Mouse (Mus musculus) ES-E14 (cell line): ENCODE data around the gene Prkcz.

Experiments used
- CHD2 ChIP-seq: IDR thresholded peaks from 2 replicates; pipeline ENCODE4 v1.6.1; 2014; ENCODE audit warnings: mild to moderate bottlenecking, low read depth, low read length, inconsistent platforms
- HCFC1 ChIP-seq: IDR thresholded peaks from 2 replicates; pipeline ENCODE4 v1.6.1; 2012; ENCODE audit warnings: low read length, inconsistent platforms, borderline replicate concordance; ENCODE audit not compliant: insufficient read depth
- MAFK ChIP-seq: IDR thresholded peaks from 2 replicates; pipeline ENCODE4 v1.6.1; 2014; ENCODE audit warnings: mild to moderate bottlenecking, low read depth, low read length, inconsistent platforms; ENCODE audit not compliant: insufficient read depth
- ZC3H11A ChIP-seq: IDR thresholded peaks from 2 replicates; pipeline ENCODE4 v1.6.1; 2012; ENCODE audit warnings: low read depth, mild to moderate bottlenecking, inconsistent platforms, low read length, borderline replicate concordance

DNA sequence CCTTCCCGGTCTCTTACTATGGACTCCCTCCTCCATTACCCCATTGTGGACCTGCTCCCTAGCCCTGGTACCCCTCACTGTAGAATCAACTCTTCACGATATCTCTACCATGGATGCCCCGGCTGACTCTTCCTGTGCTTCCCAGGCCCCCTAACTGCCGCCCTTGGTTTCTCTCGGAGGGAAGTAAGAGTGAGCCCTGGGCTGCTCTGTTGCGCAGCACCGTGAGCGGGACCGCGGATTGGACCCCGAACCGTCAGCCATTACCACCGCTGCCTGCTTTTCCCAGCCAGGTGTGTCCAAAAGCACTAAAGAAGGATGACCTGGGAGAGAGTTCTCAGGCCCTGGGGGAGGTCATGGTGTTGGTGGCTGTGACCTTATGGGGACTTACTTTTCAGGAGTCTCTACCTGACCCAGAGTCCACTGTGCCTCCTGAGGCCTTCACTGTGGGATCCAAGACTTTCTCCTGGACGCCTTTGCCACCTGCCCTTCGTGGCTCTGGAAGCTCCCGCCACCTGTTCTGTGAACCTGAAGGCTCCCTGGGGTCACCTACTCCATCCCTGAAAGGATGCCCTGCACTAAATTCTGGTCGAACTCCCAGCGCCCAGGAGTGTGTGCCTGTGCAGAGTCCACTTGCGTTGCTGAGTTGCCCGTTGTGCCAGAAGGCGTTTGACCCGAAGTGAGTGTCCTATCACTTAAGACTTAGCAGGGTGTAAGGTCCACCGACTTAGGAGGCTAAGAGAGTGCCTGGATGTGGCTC is 110.6 kb downstream of the Prkcz start:
- TF ChIP-seq MAFK, result no peak
- TF ChIP-seq ZC3H11A, result no peak
- no peak for TF ChIP-seq CHD2
- no peak for TF ChIP-seq HCFC1
